Mouse (Mus musculus) 416B (cell line): Measurements from ENCODE around the gene Parp14.

ENCODE experiments used
- DNase-seq: peaks from one replicate; pipeline ENCODE4 v3.0.0; 2011; ENCODE audit warnings: low read depth

The Parp14 gene

GRCm38 (mm10) chr16:35784134-35784725 is 87.1 kb downstream of the Parp14 start:
- peak; percentile 52 for DNase-seq

GRCm38 (mm10) chr16:35783207-35783573 is 88.2 kb downstream of the Parp14 start:
- DNase-seq, result no peak
